Mouse (Mus musculus): ENCODE data around the gene Rcan2. TPM values are rescaled to one million over a fixed set of nuclear protein-coding genes. Genes with fewer than 3 reads are reported as not detected.

The Rcan2 gene
- 10.9 and 19.5 TPM in 2 replicates for polyA plus RNA-seq (2015; fragmentation: Nextera tagmentation; extraction: Ambion mirVana)

DNA sequence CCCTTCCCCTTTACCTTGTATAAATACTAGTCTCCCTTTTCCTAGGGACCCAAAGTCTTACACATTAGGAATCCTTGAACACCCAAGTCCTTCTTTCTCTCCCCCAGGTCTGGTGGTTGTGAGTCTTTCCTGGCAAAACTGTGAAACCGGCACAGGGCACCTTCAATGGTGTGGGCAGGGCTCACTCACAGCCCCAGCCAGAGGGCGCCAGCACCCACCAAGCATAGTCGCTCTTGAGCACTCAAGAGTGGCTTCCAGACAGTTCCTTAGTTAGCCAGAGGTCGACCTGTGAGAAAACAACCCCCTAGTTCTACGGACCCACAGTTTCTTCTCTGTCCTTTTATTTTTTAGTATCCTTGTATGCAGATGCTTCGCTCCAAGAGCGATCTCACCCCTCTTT, at the start of gene Rcan2:
Rcan2 (plus strand) TSS at position 275 of the 400 bp plus-strand sequence.

DNA sequence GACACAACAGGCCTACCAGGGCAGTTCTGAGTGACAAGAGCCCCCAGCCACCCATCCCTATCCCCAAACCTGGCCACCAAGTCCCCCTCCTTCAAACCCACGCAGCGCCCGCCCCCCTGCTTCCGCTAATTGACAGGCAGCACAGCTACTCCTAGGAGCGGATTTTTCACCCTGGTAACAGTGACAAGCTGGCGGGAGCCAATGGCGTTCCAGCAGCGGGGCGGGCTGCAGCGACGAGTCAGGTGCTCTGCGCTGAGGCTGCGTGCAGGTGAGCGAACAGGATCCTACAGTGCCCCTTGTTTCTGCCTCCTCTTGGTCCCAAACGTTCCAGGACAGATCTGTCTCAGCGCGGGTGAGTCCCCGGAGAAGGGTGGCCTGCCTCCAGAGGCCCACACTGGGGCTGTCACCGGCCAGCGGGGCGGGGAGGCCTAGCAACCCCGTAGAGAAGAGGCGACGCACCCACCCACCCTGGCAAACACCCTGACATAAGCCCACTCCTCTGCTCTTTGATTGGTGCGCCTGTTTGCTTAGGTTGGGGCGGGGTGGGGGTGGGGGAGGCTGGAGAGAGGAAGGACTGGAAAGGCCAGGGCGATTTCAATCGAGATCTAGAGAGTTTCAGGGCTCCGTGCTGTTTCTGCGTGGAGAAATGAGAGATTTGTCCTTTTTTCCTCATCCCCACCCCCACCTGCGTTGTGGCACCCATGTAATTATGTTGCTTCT, 277.6 kb downstream of the Rcan2 start, which contains the start of gene Enpp5:
Enpp5 (plus strand) TSS at position 183 of the 720 bp plus-strand sequence.

Other genes with a start within 250 kb of the Rcan2 start
- gene Pla2g7, start 233.3 kb upstream of the Rcan2 start, polyA plus RNA-seq (2015; fragmentation: Nextera tagmentation; extraction: Ambion mirVana) = 20.5 and 26.5 TPM in 2 replicates
- gene Tdrd6, start 171.1 kb upstream of the Rcan2 start, polyA plus RNA-seq (2015; fragmentation: Nextera tagmentation; extraction: Ambion mirVana) = 0.02 and 0.36 TPM in 2 replicates
- gene Slc25a27, start 134.1 kb upstream of the Rcan2 start, polyA plus RNA-seq (2015; fragmentation: Nextera tagmentation; extraction: Ambion mirVana) = 19.4 TPM in 2 replicates
- 22.0 and 23.8 TPM in 2 replicates for gene Cyp39a1, start 133.9 kb upstream of the Rcan2 start, polyA plus RNA-seq (2015; fragmentation: Nextera tagmentation; extraction: Ambion mirVana)